Mouse (Mus musculus) liver, postnatal 0 days (tissue): ENCODE measurements around the gene Ackr2. TPM values are rescaled to one million over a fixed set of nuclear protein-coding genes. Genes with fewer than 3 reads are reported as not detected.

Source experiments
- ATAC-seq: fragments of 200-750 bp; cut with Nextera tagmentation; 2 replicates; pipeline ENCODE4 v1.8.0; 2017; ENCODE audit warnings: mild to moderate bottlenecking, moderate library complexity
- DNase-seq: peaks from one replicate; pipeline ENCODE4 v3.0.0-alpha.2; 2016
- H3K27ac ChIP-seq: fragments of 300-500 bp; sonication (generic); 2 replicates; pipeline ENCODE4 v1.5.1; 2014; ENCODE audit warnings: antibody characterized with exemption, moderate library complexity, mild to moderate bottlenecking, low read depth
- H3K27me3 ChIP-seq: fragments of 300-500 bp; sonication (generic); 2 replicates; pipeline ENCODE4 v1.6.1; 2014; ENCODE audit warnings: low read length, control low read depth, mixed read lengths; ENCODE audit not compliant: insufficient read depth
- H3K36me3 ChIP-seq: fragments of 300-500 bp; sonication (generic); replicated peaks from 2 replicates; pipeline ENCODE4 v1.6.1; 2014; ENCODE audit warnings: mild to moderate bottlenecking, control low read depth, low read length, moderate library complexity, mixed read lengths; ENCODE audit not compliant: insufficient read depth
- H3K4me1 ChIP-seq: fragments of 300-500 bp; sonication (generic); 2 replicates; pipeline ENCODE4 v1.6.1; 2014; ENCODE audit warnings: antibody characterized with exemption, mild to moderate bottlenecking, control low read depth; ENCODE audit not compliant: insufficient read depth
- H3K4me2 ChIP-seq: fragments of 300-500 bp; sonication (generic); 2 replicates; pipeline ENCODE4 v1.6.1; 2014; ENCODE audit warnings: low read depth, mild to moderate bottlenecking, low read length, moderate library complexity, mixed read lengths
- H3K4me3 ChIP-seq: fragments of 300-500 bp; sonication (generic); 2 replicates; pipeline ENCODE4 v1.5.1; 2014; ENCODE audit warnings: low read depth, low read length
- H3K9ac ChIP-seq: fragments of 300-500 bp; sonication (generic); replicated peaks from 2 replicates; pipeline ENCODE4 v1.6.1; 2014; ENCODE audit warnings: mild to moderate bottlenecking, moderate library complexity
- H3K9me3 ChIP-seq: fragments of 300-500 bp; sonication (generic); 2 replicates; pipeline ENCODE4 v1.6.1; 2016; ENCODE audit warnings: mild to moderate bottlenecking, control low read depth, low read length, mixed read lengths
- CTCF ChIP-seq: sonication (generic); IDR thresholded peaks from 2 replicates; pipeline ENCODE4 v1.5.1; 2016; ENCODE audit warnings: antibody characterized with exemption, low read depth
- EP300 ChIP-seq: IDR thresholded peaks from 2 replicates; pipeline ENCODE4 v1.6.1; 2016; ENCODE audit warnings: antibody characterized with exemption, low read depth, mild to moderate bottlenecking
- WGBS: fragments of 180-500 bp; shearing (Covaris S2); extraction: QIAGEN DNeasy Blood & Tissue Kit; methylation state at CpG from one replicate; pipeline ENCODE4 v1.1.7; 2014; ENCODE audit not compliant: insufficient replicate concordance; 5-methylcytosine and 5-hydroxymethylcytosine counted together
- polyA plus RNA-seq: library from polyadenylated mRNA; unstranded; fragments of >200 nt; fragmentation: Nextera tagmentation; extraction: Ambion mirVana; gene quantifications from 2 replicates; pipeline ENCODE4 v1.2.1, GENCODE M21; 2015

Gene Ackr2
- polyA plus RNA-seq, 1 experiment from 2014 or later, result 1.0 TPM

- Histone ChIP-seq H3K4me2 (no peak overlapping the region), H3K27me3 (no peaks in the 10 kb centered on the region), H3K36me3 (no peaks in the 10 kb centered on the region), H3K9ac (no peak overlapping the region), H3K4me1 (peaks cover 5% of the 10 kb centered on the region; the same call in 1 of the 2 replicates), H3K4me3 (no peak overlapping the region), H3K9me3 (no peaks in the 10 kb centered on the region), H3K27ac (peak overlapping the region; percentile 63)
- no peak for TF ChIP-seq CTCF
- TF ChIP-seq EP300, result no peak; the same call in 1 of the 2 replicates
- DNase-seq (no peak), ATAC-seq (peak; percentile 79)
- 27% methylated on average over 7 of the region's 7 CpGs for WGBS
These were observed 16.1 kb upstream of the Ackr2 start for GRCm38 (mm10) chr9:121882015-121882457.

GRCm38 (mm10) chr9:121889927-121890440, 8.2 kb upstream of the Ackr2 start:
- no peak for DNase-seq
- H3K27me3 ChIP-seq, result no peaks in the 10 kb centered on the region
- WGBS, result 48% methylated on average over 4 of the region's 4 CpGs
- no peak overlapping the region for H3K4me2 ChIP-seq
- peak overlapping the region; percentile 89 for H3K27ac ChIP-seq
- H3K4me1 ChIP-seq, result peaks cover 15% of the 10 kb centered on the region
- ATAC-seq, result peak; percentile 90
- H3K9ac ChIP-seq, result no peak overlapping the region
- no peaks in the 10 kb centered on the region for H3K9me3 ChIP-seq
- TF ChIP-seq CTCF (no peak), EP300 (no peak)
- no peak overlapping the region for H3K4me3 ChIP-seq
- H3K36me3 ChIP-seq, result no peaks in the 10 kb centered on the region

GRCm38 (mm10) chr9:121890441-121890941, 7.7 kb upstream of the Ackr2 start:
- H3K36me3 ChIP-seq, result no peaks in the 10 kb centered on the region
- no peak for TF ChIP-seq CTCF
- TF ChIP-seq EP300, result no peak
- H3K4me1 ChIP-seq, result peaks cover 15% of the 10 kb centered on the region
- peak; percentile 71 for ATAC-seq
- no peak overlapping the region for H3K4me3 ChIP-seq
- no peaks in the 10 kb centered on the region for H3K27me3 ChIP-seq
- 29% methylated on average over 18 of the region's 18 CpGs for WGBS
- peak; percentile 60 for DNase-seq
- no peak overlapping the region for H3K4me2 ChIP-seq
- H3K9me3 ChIP-seq, result no peaks in the 10 kb centered on the region
- no peak overlapping the region for H3K9ac ChIP-seq
- peak overlapping the region; percentile 89 for H3K27ac ChIP-seq

- WGBS, result 72% methylated on average over 9 of the region's 9 CpGs
- Histone ChIP-seq H3K4me2 (no peak overlapping the region), H3K36me3 (no peaks in the 10 kb centered on the region), H3K9me3 (no peaks in the 10 kb centered on the region), H3K4me3 (no peak overlapping the region), H3K9ac (no peak overlapping the region), H3K27me3 (no peaks in the 10 kb centered on the region), H3K27ac (no peak overlapping the region), H3K4me1 (peaks cover 19% of the 10 kb centered on the region)
- no peak for ATAC-seq
- TF ChIP-seq CTCF, result no peak
- no peak for TF ChIP-seq EP300
- DNase-seq, result no peak
These were observed 6.9 kb upstream of the Ackr2 start for GRCm38 (mm10) chr9:121891301-121891700.

- no peak for ATAC-seq
- Histone ChIP-seq H3K27ac (no peak overlapping the region), H3K9me3 (no peaks in the 10 kb centered on the region), H3K36me3 (no peaks in the 10 kb centered on the region), H3K4me1 (peaks cover 23% of the 10 kb centered on the region), H3K27me3 (no peaks in the 10 kb centered on the region), H3K4me3 (no peak overlapping the region), H3K9ac (no peak overlapping the region), H3K4me2 (no peak overlapping the region)
- WGBS, result 80% methylated on average over 12 of the region's 12 CpGs
- TF ChIP-seq EP300 (no peak), CTCF (no peak)
- no peak for DNase-seq
These were observed 6.0 kb upstream of the Ackr2 start for GRCm38 (mm10) chr9:121892057-121892687.

GRCm38 (mm10) chr9:121894447-121894846, 3.7 kb upstream of the Ackr2 start:
- ATAC-seq, result no peak
- Histone ChIP-seq H3K4me3 (no peak overlapping the region), H3K9me3 (no peaks in the 10 kb centered on the region), H3K27me3 (no peaks in the 10 kb centered on the region), H3K27ac (no peak overlapping the region), H3K4me1 (peaks cover 22% of the 10 kb centered on the region), H3K36me3 (no peaks in the 10 kb centered on the region), H3K9ac (no peak overlapping the region), H3K4me2 (no peak overlapping the region)
- WGBS, result 76% methylated on average over 7 of the region's 7 CpGs
- no peak for DNase-seq
- TF ChIP-seq CTCF (no peak), EP300 (no peak)
